Comparison of ENCODE assay signal across 8 mouse cellular contexts in the genomic region with DNA sequence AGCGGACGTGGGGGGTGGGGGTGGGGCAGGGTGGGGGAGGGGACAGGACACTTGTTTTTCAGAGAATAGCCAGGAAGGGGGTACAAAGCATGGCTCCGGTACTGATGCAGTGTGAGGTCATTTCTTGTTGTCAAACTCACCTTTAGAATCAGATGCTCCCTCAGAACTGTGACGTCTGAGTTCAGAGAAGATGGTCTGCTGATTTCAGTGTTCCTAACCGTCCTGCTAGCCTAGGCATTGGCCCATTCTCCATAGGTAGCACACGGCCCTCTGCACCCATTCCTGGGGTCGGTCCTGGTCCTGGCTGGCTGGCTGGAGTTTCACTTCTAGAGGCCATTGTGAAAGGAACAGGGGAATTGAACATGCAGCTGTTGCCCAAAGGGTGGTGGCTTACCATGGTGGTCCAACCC. TPM values are rescaled to one million over a fixed set of nuclear protein-coding genes. Genes with fewer than 3 reads are reported as not detected.
A peak's percentile ranks its signal among the peaks of the same experiment; 100 is the strongest.
DNase-seq lines count a peak whose midpoint lies in the region; ATAC-seq and TF ChIP-seq lines count a peak whose summit lies in the region.

No protein-coding gene starts in this region.

- TF ChIP-seq CTCF in lung, embryonic 14.5 days (IDR thresholded peaks at IDR 0.05; ENCODE audit: low read depth), result no peak
- no peak for TF ChIP-seq CTCF in cortical plate, adult 2 months (IDR thresholded peaks at IDR 0.05; ENCODE audit: extremely low read depth, insufficient read depth, low read length)

- no peak overlapping the region for H3K9ac ChIP-seq in lung, embryonic 14.5 days
- no peak overlapping the region for H3K9ac ChIP-seq in neural tube, embryonic 14.5 days (replicated peaks; ENCODE audit: low read depth, low read length)

- peak overlapping the region; percentile 90 for H3K27ac ChIP-seq in lung, embryonic 14.5 days (ENCODE audit: low read depth)
- 0 out of 2 replicates have a peak overlapping the region, but pooled peaks have one; percentile 22 for H3K27ac ChIP-seq in cortical plate, adult 2 months (ENCODE audit: insufficient read depth, low read length)
- H3K27ac ChIP-seq in neural tube, embryonic 14.5 days (ENCODE audit: low read depth, low read length), result peak overlapping the region; percentile 2; the same call in 1 of the 2 replicates

- peaks cover 21% of the 10 kb centered on the region for H3K4me1 ChIP-seq in lung, embryonic 14.5 days (ENCODE audit: insufficient read depth)
- peaks cover 2% of the 10 kb centered on the region for H3K4me1 ChIP-seq in cortical plate, adult 2 months (ENCODE audit: control insufficient read depth, insufficient read depth, low read length)
- peaks cover 26% of the 10 kb centered on the region for H3K4me1 ChIP-seq in neural tube, embryonic 14.5 days (ENCODE audit: control insufficient read depth, insufficient read depth, low read length)

- 21% methylated on average over 7 of the region's 7 CpGs for WGBS in lung, embryonic 14.5 days
- WGBS in neural tube, embryonic 14.5 days, result 24% methylated on average over 7 of the region's 7 CpGs

- DNase-seq in lung, embryonic 14.5 days, result no peak
- no peak for DNase-seq in lung, postnatal 14 days
- DNase-seq in induced T-regulatory cell, adult 2 months (ENCODE audit: low read depth), result peak; percentile 86
- DNase-seq in cerebellum, postnatal 14 days, result no peak
- DNase-seq in testis, postnatal 14 days (ENCODE audit: low spot score), result no peak
- DNase-seq in adrenal gland, postnatal 10 days, result no peak

- no peak for ATAC-seq in lung, embryonic 14.5 days (ENCODE audit: insufficient read depth)
- ATAC-seq in neural tube, embryonic 14.5 days (ENCODE audit: low read depth), result no peak

- TF ChIP-seq POLR2A in cortical plate, adult 2 months (IDR thresholded peaks at IDR 0.05; ENCODE audit: extremely low read depth, insufficient read depth, low read length), result no peak

- H3K27me3 ChIP-seq in lung, embryonic 14.5 days (ENCODE audit: insufficient read depth, low read length), result no peaks in the 10 kb centered on the region
- H3K27me3 ChIP-seq in neural tube, embryonic 14.5 days (ENCODE audit: control insufficient read depth, insufficient read depth, low read length), result no peaks in the 10 kb centered on the region

- no peaks in the 10 kb centered on the region for H3K9me3 ChIP-seq in lung, embryonic 14.5 days (ENCODE audit: low read depth, low read length)
- no peaks in the 10 kb centered on the region for H3K9me3 ChIP-seq in neural tube, embryonic 14.5 days (ENCODE audit: control insufficient read depth, low read length)

- H3K4me3 ChIP-seq in lung, embryonic 14.5 days (ENCODE audit: low read depth, low read length), result no peak overlapping the region
- no peak overlapping the region for H3K4me3 ChIP-seq in cortical plate, adult 2 months (ENCODE audit: insufficient read depth, low read length)
- H3K4me3 ChIP-seq in neural tube, embryonic 14.5 days (ENCODE audit: low read depth, low read length), result no peak overlapping the region

- no peaks in the 10 kb centered on the region for H3K36me3 ChIP-seq in lung, embryonic 14.5 days (ENCODE audit: insufficient read depth)
- H3K36me3 ChIP-seq in neural tube, embryonic 14.5 days (ENCODE audit: control insufficient read depth, insufficient read depth, low read length), result no peaks in the 10 kb centered on the region

- H3K4me2 ChIP-seq in lung, embryonic 14.5 days, result peak overlapping the region; percentile 41
- H3K4me2 ChIP-seq in neural tube, embryonic 14.5 days (ENCODE audit: low read depth, low read length), result no peak overlapping the region

RNA-seq across cellular contexts. Expression of gene C1qtnf9, which starts 30.7 kb away (rescaled TPM):
- 0.12 TPM in 1 of 2 replicates, not detected in the other for polyA plus RNA-seq in lung, embryonic 14.5 days (2014; fragmentation: Nextera tagmentation; extraction: Ambion mirVana)
- polyA plus RNA-seq in cortical plate, adult 2 months (2012; rRNA removed), result 0.31 and 0.36 TPM in 2 replicates
- polyA plus RNA-seq in neural tube, embryonic 14.5 days (2014; fragmentation: Nextera tagmentation; extraction: Ambion mirVana), result not detected in 2 replicates
- total RNA-seq in adrenal gland, postnatal 10 days (2021), result 10 to 100 TPM; 17.0 to 18.9 TPM

RNA-seq across cellular contexts. Expression of gene Mipep, which starts 47.2 kb away (rescaled TPM):
- polyA plus RNA-seq in lung, embryonic 14.5 days (2014; fragmentation: Nextera tagmentation; extraction: Ambion mirVana), result 26.3 and 26.5 TPM in 2 replicates
- polyA plus RNA-seq in cortical plate, adult 2 months (2012; rRNA removed), result 15.7 and 18.5 TPM in 2 replicates
- polyA plus RNA-seq in neural tube, embryonic 14.5 days (2014; fragmentation: Nextera tagmentation; extraction: Ambion mirVana), result 19.9 and 20.4 TPM in 2 replicates
- total RNA-seq in adrenal gland, postnatal 10 days (2021), result 10 to 100 TPM; 52.9 to 57.9 TPM

Comparison
In these comparisons a context has a peak if more than half of its experiments do, and no peak if none do; other contexts are left out.
1. H3K27ac ChIP-seq: peak in every context shown above with its lines; median percentile 90 in lung, embryonic 14.5 days; 22 in cortical plate, adult 2 months; 2 in neural tube, embryonic 14.5 days.